Mouse (Mus musculus) heart, embryonic 15.5 days (tissue): ENCODE results near the gene Itga9. TPM values are rescaled to one million over a fixed set of nuclear protein-coding genes. Genes with fewer than 3 reads are reported as not detected.

Experiments
- ATAC-seq: fragments of 200-750 bp; cut with Nextera tagmentation; replicated peaks from 2 replicates; pipeline ENCODE4 v1.8.0; 2017; ENCODE audit warnings: low read depth, moderate TSS enrichment; ENCODE audit not compliant: insufficient number of reproducible peaks, insufficient read depth, low FRiP score
- H3K27ac ChIP-seq: fragments of 300-500 bp; sonication (generic); 2 replicates; pipeline ENCODE4 v1.5.1; 2015; ENCODE audit warnings: mild to moderate bottlenecking, inconsistent platforms
- H3K27me3 ChIP-seq: fragments of 300-500 bp; sonication (generic); 2 replicates; pipeline ENCODE4 v1.6.1; 2015; ENCODE audit warnings: inconsistent platforms
- H3K36me3 ChIP-seq: fragments of 300-500 bp; sonication (generic); 2 replicates; pipeline ENCODE4 v1.6.1; 2015; ENCODE audit warnings: mild to moderate bottlenecking, inconsistent platforms
- H3K4me1 ChIP-seq: fragments of 300-500 bp; sonication (generic); replicated peaks from 2 replicates; pipeline ENCODE4 v1.6.1; 2015; ENCODE audit warnings: inconsistent platforms
- H3K4me2 ChIP-seq: fragments of 300-500 bp; sonication (generic); 2 replicates; pipeline ENCODE4 v1.6.1; 2015; ENCODE audit warnings: inconsistent platforms, mild to moderate bottlenecking, moderate library complexity
- H3K4me3 ChIP-seq: fragments of 300-500 bp; sonication (generic); 2 replicates; pipeline ENCODE4 v1.5.1; 2015; ENCODE audit warnings: mild to moderate bottlenecking, inconsistent platforms
- H3K9ac ChIP-seq: fragments of 300-500 bp; sonication (generic); 2 replicates; pipeline ENCODE4 v1.6.1; 2015; ENCODE audit warnings: mild to moderate bottlenecking, inconsistent platforms
- H3K9me3 ChIP-seq: fragments of 300-500 bp; sonication (generic); replicated peaks from 2 replicates; pipeline ENCODE4 v1.6.1; 2016; ENCODE audit warnings: inconsistent platforms
- WGBS: fragments of 180-500 bp; shearing (Covaris S2); methylation state at CpG from one replicate; pipeline ENCODE4 v1.1.7; 2015; ENCODE audit warnings: mixed read lengths; 5-methylcytosine and 5-hydroxymethylcytosine counted together
- polyA plus RNA-seq: library from polyadenylated mRNA; unstranded; fragments of >200 nt; fragmentation: Nextera tagmentation; extraction: Ambion mirVana; gene quantifications from 2 replicates; pipeline ENCODE4 v1.2.1, GENCODE M21; 2015

Gene Itga9
- polyA plus RNA-seq, 1 experiment from 2014 or later = 12.0 TPM

GRCm38 (mm10) chr9:118901917-118902316, 295.4 kb downstream of the Itga9 start:
- ATAC-seq = no peak
- no peaks in the 10 kb centered on the region for H3K9me3 ChIP-seq
- no peak overlapping the region for H3K4me2 ChIP-seq
- WGBS = 73% methylated on average over 6 of the region's 6 CpGs
- no peak overlapping the region for H3K9ac ChIP-seq
- no peaks in the 10 kb centered on the region for H3K4me1 ChIP-seq
- no peaks in the 10 kb centered on the region for H3K27me3 ChIP-seq
- H3K4me3 ChIP-seq = no peak overlapping the region
- H3K27ac ChIP-seq = no peak overlapping the region
- H3K36me3 ChIP-seq = no peaks in the 10 kb centered on the region

GRCm38 (mm10) chr9:118907934-118908620, 301.6 kb downstream of the Itga9 start:
- peaks cover 7% of the 10 kb centered on the region for H3K4me1 ChIP-seq
- ATAC-seq = no peak
- no peak overlapping the region for H3K4me3 ChIP-seq
- no peak overlapping the region for H3K4me2 ChIP-seq
- no peak overlapping the region for H3K27ac ChIP-seq
- H3K9me3 ChIP-seq = no peaks in the 10 kb centered on the region
- H3K36me3 ChIP-seq = no peaks in the 10 kb centered on the region
- 46% methylated on average over 18 of the region's 18 CpGs for WGBS
- no peak overlapping the region for H3K9ac ChIP-seq
- no peaks in the 10 kb centered on the region for H3K27me3 ChIP-seq

GRCm38 (mm10) chr9:118913048-118913447, 306.6 kb downstream of the Itga9 start:
- Histone ChIP-seq H3K4me1 (peaks cover 3% of the 10 kb centered on the region), H3K9ac (no peak overlapping the region), H3K9me3 (no peaks in the 10 kb centered on the region), H3K4me3 (no peak overlapping the region), H3K27me3 (no peaks in the 10 kb centered on the region), H3K27ac (no peak overlapping the region), H3K4me2 (no peak overlapping the region), H3K36me3 (no peaks in the 10 kb centered on the region)
- 83% methylated on average over 9 of the region's 9 CpGs for WGBS
- ATAC-seq = no peak

- no peaks in the 10 kb centered on the region for H3K27me3 ChIP-seq
- no peak overlapping the region for H3K4me2 ChIP-seq
- no peak overlapping the region for H3K9ac ChIP-seq
- no peaks in the 10 kb centered on the region for H3K36me3 ChIP-seq
- no peak overlapping the region for H3K27ac ChIP-seq
- H3K4me3 ChIP-seq = no peak overlapping the region
- H3K9me3 ChIP-seq = no peaks in the 10 kb centered on the region
- no peaks in the 10 kb centered on the region; the same call in 1 of the 2 replicates for H3K4me1 ChIP-seq
- WGBS = 74% methylated on average over 3 of the region's 3 CpGs
- ATAC-seq = no peak
These were observed 307.1 kb downstream of the Itga9 start for GRCm38 (mm10) chr9:118913613-118914012.

GRCm38 (mm10) chr9:118914589-118914988, 308.1 kb downstream of the Itga9 start:
- no peak overlapping the region for H3K4me2 ChIP-seq
- no peaks in the 10 kb centered on the region for H3K36me3 ChIP-seq
- ATAC-seq = no peak
- H3K4me1 ChIP-seq = no peaks in the 10 kb centered on the region; the same call in 1 of the 2 replicates
- H3K9ac ChIP-seq = no peak overlapping the region
- no peaks in the 10 kb centered on the region for H3K27me3 ChIP-seq
- H3K4me3 ChIP-seq = no peak overlapping the region
- whole genome bisulfite sequencing = 48% methylated on average over 8 of the region's 8 CpGs
- H3K27ac ChIP-seq = no peak overlapping the region
- no peaks in the 10 kb centered on the region for H3K9me3 ChIP-seq

GRCm38 (mm10) chr9:118915290-118915689, 308.8 kb downstream of the Itga9 start:
- no peak overlapping the region for H3K4me3 ChIP-seq
- H3K27me3 ChIP-seq = no peaks in the 10 kb centered on the region
- no peak for ATAC-seq
- H3K4me1 ChIP-seq = no peaks in the 10 kb centered on the region; the same call in none of the 2 replicates
- no peak overlapping the region for H3K9ac ChIP-seq
- H3K4me2 ChIP-seq = no peak overlapping the region
- H3K9me3 ChIP-seq = no peaks in the 10 kb centered on the region
- H3K27ac ChIP-seq = no peak overlapping the region
- 58% methylated on average over 5 of the region's 5 CpGs for WGBS
- no peaks in the 10 kb centered on the region for H3K36me3 ChIP-seq

GRCm38 (mm10) chr9:118919672-118920186, 313.2 kb downstream of the Itga9 start:
- Histone ChIP-seq H3K4me3 (no peak overlapping the region), H3K9me3 (no peaks in the 10 kb centered on the region), H3K9ac (no peak overlapping the region), H3K27me3 (no peaks in the 10 kb centered on the region), H3K36me3 (no peaks in the 10 kb centered on the region), H3K27ac (no peak overlapping the region), H3K4me2 (no peak overlapping the region), H3K4me1 (peaks cover 7% of the 10 kb centered on the region)
- 72% methylated on average over 16 of the region's 16 CpGs for WGBS
- no peak for ATAC-seq

- Histone ChIP-seq H3K27ac (no peak overlapping the region), H3K4me2 (no peak overlapping the region), H3K36me3 (no peaks in the 10 kb centered on the region), H3K9me3 (no peaks in the 10 kb centered on the region), H3K9ac (no peak overlapping the region), H3K4me1 (peaks cover 9% of the 10 kb centered on the region), H3K27me3 (no peaks in the 10 kb centered on the region), H3K4me3 (no peak overlapping the region)
- peak; percentile 25; the same call in 1 of the 2 replicates for ATAC-seq
- 34% methylated on average over 12 of the region's 12 CpGs for WGBS
These were observed 314.5 kb downstream of the Itga9 start for GRCm38 (mm10) chr9:118920798-118921515.

- peaks cover 11% of the 10 kb centered on the region for H3K4me1 ChIP-seq
- no peaks in the 10 kb centered on the region for H3K36me3 ChIP-seq
- no peak overlapping the region for H3K27ac ChIP-seq
- H3K27me3 ChIP-seq = no peaks in the 10 kb centered on the region
- no peak overlapping the region for H3K4me2 ChIP-seq
- 66% methylated on average over 3 of the region's 3 CpGs for WGBS
- H3K4me3 ChIP-seq = no peak overlapping the region
- no peaks in the 10 kb centered on the region for H3K9me3 ChIP-seq
- no peak overlapping the region for H3K9ac ChIP-seq
- ATAC-seq = no peak
These were observed 315.4 kb downstream of the Itga9 start for GRCm38 (mm10) chr9:118921926-118922325.

- peaks cover 30% of the 10 kb centered on the region for H3K4me1 ChIP-seq
- no peak for ATAC-seq
- peak overlapping the region; percentile 99 for H3K4me2 ChIP-seq
- no peaks in the 10 kb centered on the region for H3K9me3 ChIP-seq
- no peak overlapping the region for H3K27ac ChIP-seq
- 16% methylated on average over 16 of the region's 16 CpGs for WGBS
- no peaks in the 10 kb centered on the region for H3K27me3 ChIP-seq
- peak overlapping the region; percentile 65 for H3K4me3 ChIP-seq
- H3K36me3 ChIP-seq = no peaks in the 10 kb centered on the region
- H3K9ac ChIP-seq = peak overlapping the region; percentile 72
These were observed 318.1 kb downstream of the Itga9 start for GRCm38 (mm10) chr9:118924554-118925085.

GRCm38 (mm10) chr9:118925286-118926110, 319.0 kb downstream of the Itga9 start:
- Histone ChIP-seq H3K9me3 (no peaks in the 10 kb centered on the region), H3K27me3 (no peaks in the 10 kb centered on the region), H3K4me3 (peak overlapping the region; percentile 65), H3K9ac (peak overlapping the region; percentile 76), H3K36me3 (no peaks in the 10 kb centered on the region), H3K27ac (peak overlapping the region; percentile 90), H3K4me1 (peaks cover 30% of the 10 kb centered on the region), H3K4me2 (peak overlapping the region; percentile 99)
- under 1% methylated on average over 52 of the region's 53 CpGs for WGBS
- peak; percentile 91 for ATAC-seq
